ENCODE assay signal across 8 mouse cellular contexts in the genomic region with DNA sequence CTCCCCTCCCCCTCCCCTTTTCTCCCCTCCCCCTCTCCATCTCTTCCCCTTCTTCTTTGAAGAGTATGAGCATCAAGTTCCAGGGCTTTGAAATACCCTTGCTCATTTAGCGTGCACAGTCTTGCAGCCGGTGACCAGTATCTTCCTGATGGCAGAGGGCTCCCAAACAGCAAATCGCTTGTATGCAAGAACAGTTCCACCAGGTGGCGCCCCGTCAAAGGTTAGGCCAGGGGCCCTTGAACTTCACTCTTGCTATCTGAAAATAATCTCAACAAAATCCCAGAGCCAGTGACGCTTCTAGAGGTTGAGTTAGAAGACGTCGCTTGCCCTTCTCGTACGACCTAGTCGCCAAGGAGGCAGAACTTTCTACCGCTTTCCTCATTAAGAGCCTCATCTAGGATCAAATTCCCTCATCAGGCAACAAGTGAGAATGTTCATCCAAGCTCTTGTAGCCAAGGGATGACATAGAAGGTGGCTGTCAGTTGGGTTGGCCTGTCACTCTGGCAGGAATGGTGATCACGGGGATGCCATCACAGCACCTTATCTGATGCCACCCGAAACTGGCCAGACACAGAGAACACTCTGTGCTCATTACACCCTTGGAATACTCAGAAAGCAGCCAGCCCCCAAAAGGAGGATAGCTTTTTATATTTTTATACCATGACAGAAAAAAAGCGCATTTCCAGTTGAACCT.
A peak's percentile ranks its signal among the peaks of the same experiment; 100 is the strongest.
DNase-seq lines count a peak whose midpoint lies in the region; ATAC-seq and TF ChIP-seq lines count a peak whose summit lies in the region.

No protein-coding gene starts in this region.

- no peak overlapping the region for H3K27ac ChIP-seq in MEL (ENCODE audit: control insufficient read depth, low read depth, low read length)
- H3K27ac ChIP-seq in hindbrain, embryonic 16.5 days (ENCODE audit: low read depth, low read length) = no peak overlapping the region

- no peaks in the 10 kb centered on the region for H3K4me1 ChIP-seq in MEL (ENCODE audit: control insufficient read depth in 1 of 2, insufficient read depth in 2 of 2, low read length in 2 of 2)
- no peaks in the 10 kb centered on the region for H3K4me1 ChIP-seq in hindbrain, embryonic 16.5 days (ENCODE audit: control insufficient read depth, insufficient read depth, low read depth, low read length)

- no peak overlapping the region for H3K9ac ChIP-seq in MEL (ENCODE audit: control insufficient read depth, low read depth, low read length, poor library complexity, severe bottlenecking)
- H3K9ac ChIP-seq in hindbrain, embryonic 16.5 days (ENCODE audit: low read depth, low read length) = no peak overlapping the region

- DNase-seq in MEL (ENCODE audit: low read depth, low spot score) = peak; percentile 87
- peak; percentile 84 for DNase-seq in c-Kit-positive CD71-negative TER-119-negative erythroid progenitor cells, embryonic 14.5 days (ENCODE audit: low read depth)
- peak; percentile 73 for DNase-seq in forelimb bud, embryonic 11.5 days (ENCODE audit: low read depth, low spot score)
- peak; percentile 64 to 74 for DNase-seq in layer of hippocampus, postnatal 36 days
- DNase-seq in right cerebral cortex, postnatal 10 days (ENCODE audit: low spot score in 2 of 2) = peak; percentile 53 to 85
- peak; percentile 89 for DNase-seq in urinary bladder, postnatal 25 days (ENCODE audit: low spot score)

- H3K9me3 ChIP-seq in MEL (replicated peaks; ENCODE audit: insufficient read depth, low read length) = no peaks in the 10 kb centered on the region
- no peaks in the 10 kb centered on the region for H3K9me3 ChIP-seq in hindbrain, embryonic 16.5 days (ENCODE audit: control insufficient read depth, low read length)

- TF ChIP-seq RAD21 in MEL (IDR thresholded peaks at IDR 0.05; ENCODE audit: low read depth, low read length) = peak; percentile 87

- H3K4me2 ChIP-seq in hindbrain, embryonic 16.5 days (ENCODE audit: low read length) = no peak overlapping the region

- H3K36me3 ChIP-seq in MEL (ENCODE audit: control insufficient read depth in 1 of 2, insufficient read depth in 2 of 2, low read length in 2 of 2) = no peaks in the 10 kb centered on the region
- H3K36me3 ChIP-seq in hindbrain, embryonic 16.5 days (ENCODE audit: control insufficient read depth, insufficient read depth, low read length) = no peaks in the 10 kb centered on the region

- TF ChIP-seq EP300 in MEL (IDR thresholded peaks at IDR 0.05; ENCODE audit: low read depth in 1 of 2, low read length in 2 of 2) = no peak

- H3K79me2 ChIP-seq in MEL (ENCODE audit: control insufficient read depth, insufficient read depth, low read length, poor library complexity) = no peaks in the 10 kb centered on the region

- no peaks in the 10 kb centered on the region for H3K27me3 ChIP-seq in MEL (ENCODE audit: control insufficient read depth in 1 of 2, insufficient read depth in 2 of 2, low read length in 2 of 2)
- no peaks in the 10 kb centered on the region for H3K27me3 ChIP-seq in hindbrain, embryonic 16.5 days (replicated peaks; ENCODE audit: control insufficient read depth, insufficient read depth, low read length)

- TF ChIP-seq POLR2A in MEL (IDR thresholded peaks at IDR 0.05; ENCODE audit: control insufficient read depth in 1 of 2, insufficient read depth in 1 of 2, low read depth in 1 of 2, low read length in 2 of 2, poor library complexity in 1 of 2) = no peak

- TF ChIP-seq CTCF in MEL (IDR thresholded peaks at IDR 0.05 in 2 of 3, conservative IDR thresholded peaks at IDR 0.05 in 1 of 3; ENCODE audit: control insufficient read depth in 1 of 3, insufficient read depth in 1 of 3, low read depth in 2 of 3, low read length in 3 of 3, poor library complexity in 1 of 3, severe bottlenecking in 1 of 3) = peak; percentile 62 to 93 (median 90)

- ATAC-seq in hindbrain, embryonic 16.5 days = 0 out of 2 replicates have a peak, but pooled peaks have one; percentile 45
- ATAC-seq in megakaryocyte, adult 5-6 weeks (ENCODE audit: poor library complexity, severe bottlenecking) = peak; percentile 97

- 42% methylated on average over 15 of the region's 15 CpGs for WGBS in hindbrain, embryonic 16.5 days

- H3K4me3 ChIP-seq in MEL (ENCODE audit: control insufficient read depth in 1 of 2, insufficient read depth in 1 of 2, low read depth in 2 of 2, low read length in 2 of 2) = no peak overlapping the region
- no peak overlapping the region for H3K4me3 ChIP-seq in hindbrain, embryonic 16.5 days (ENCODE audit: low read length)

TF ChIP-seq in MEL, 35 proteins besides CTCF, POLR2A, EP300 and RAD21:
- no peak for TF ChIP-seq ZNF384 (IDR thresholded peaks at IDR 0.05; ENCODE audit: low read depth, low read length)
- TF ChIP-seq UBTF (IDR thresholded peaks at IDR 0.05; ENCODE audit: borderline replicate concordance, insufficient read depth, low read depth, low read length) = no peak
- no peak for TF ChIP-seq HCFC1 (IDR thresholded peaks at IDR 0.05; ENCODE audit: low read depth, low read length)
- no peak for TF ChIP-seq TBP (IDR thresholded peaks at IDR 0.05; ENCODE audit: low read depth, low read length)
- no peak for TF ChIP-seq MAX (IDR thresholded peaks at IDR 0.05; ENCODE audit: low read length)
- TF ChIP-seq RCOR1 (IDR thresholded peaks at IDR 0.05; ENCODE audit: low read depth, low read length) = no peak
- no peak for TF ChIP-seq NELFE (IDR thresholded peaks at IDR 0.05; ENCODE audit: low read depth, low read length)
- TF ChIP-seq JUND (IDR thresholded peaks at IDR 0.05; ENCODE audit: low read depth, low read length) = no peak
- TF ChIP-seq ZC3H11A (IDR thresholded peaks at IDR 0.05; ENCODE audit: low read depth, low read length) = peak; percentile 92
- TF ChIP-seq ZKSCAN1 (IDR thresholded peaks at IDR 0.05; ENCODE audit: low read depth, low read length) = no peak
- TF ChIP-seq MAFK (IDR thresholded peaks at IDR 0.05; ENCODE audit: borderline replicate concordance, low read depth, low read length) = no peak
- no peak for TF ChIP-seq MEF2A (IDR thresholded peaks at IDR 0.05; ENCODE audit: extremely low read depth, insufficient replicate concordance, low read depth, low read length, poor library complexity, severe bottlenecking)
- no peak for TF ChIP-seq GABPA (IDR thresholded peaks at IDR 0.05; ENCODE audit: low read depth, low read length)
- TF ChIP-seq CHD1 (IDR thresholded peaks at IDR 0.05; ENCODE audit: low read depth, low read length) = no peak
- peak; percentile 98 for TF ChIP-seq SMC3 (IDR thresholded peaks at IDR 0.05; ENCODE audit: low read depth, low read length)
